Mouse (Mus musculus): ENCODE measurements around the gene Mgll.

- TF ChIP-seq CTCF (IDR thresholded peaks at IDR 0.05) (no peak), POLR2A (IDR thresholded peaks at IDR 0.05; ENCODE audit: insufficient read depth, low read depth, low read length) (no peak)
These were observed 7.1 kb downstream of the Mgll start for GRCm38 (mm10) chr6:88731211-88731751.
